Mouse (Mus musculus): ENCODE measurements around the gene Ddi2. TPM values are rescaled to one million over a fixed set of nuclear protein-coding genes. Genes with fewer than 3 reads are reported as not detected.

Gene Ddi2
- polyA plus RNA-seq, 1 experiment = 30.9 TPM

DNA sequence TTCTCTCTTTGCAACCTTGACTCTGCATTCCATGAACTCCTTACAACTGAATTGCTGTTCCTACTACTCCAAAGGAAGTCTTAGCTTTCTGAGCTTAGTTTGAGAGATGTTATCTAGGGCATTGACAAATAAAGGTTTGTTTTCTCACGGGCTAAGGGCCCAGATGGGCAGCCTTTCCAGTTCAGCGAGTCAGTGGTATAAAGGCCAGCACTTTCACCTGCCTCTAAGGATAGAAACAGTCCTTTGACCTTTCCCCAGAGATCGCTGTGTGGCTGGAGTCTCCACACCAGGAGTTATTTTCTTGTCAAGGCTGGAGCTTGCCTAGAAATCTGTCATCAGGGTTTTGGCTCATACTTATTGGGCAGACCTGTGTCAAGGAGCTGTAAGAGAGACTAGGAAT, 2.5 kb upstream of the Ddi2 start:
- H3K4me1 ChIP-seq (ENCODE audit: control insufficient read depth, insufficient read depth, low read length) = peaks cover 8% of the 10 kb centered on the region; the same call in 1 of the 2 replicates
- H3K27ac ChIP-seq (ENCODE audit: insufficient read depth, low read length) = no peak overlapping the region
- TF ChIP-seq CTCF (IDR thresholded peaks at IDR 0.05; ENCODE audit: borderline replicate concordance, insufficient read depth, low read length) = no peak
- no peak for TF ChIP-seq POLR2A (IDR thresholded peaks at IDR 0.05; ENCODE audit: low read depth, low read length)
- H3K4me3 ChIP-seq (ENCODE audit: insufficient read depth, low read length) = no peak overlapping the region

DNA sequence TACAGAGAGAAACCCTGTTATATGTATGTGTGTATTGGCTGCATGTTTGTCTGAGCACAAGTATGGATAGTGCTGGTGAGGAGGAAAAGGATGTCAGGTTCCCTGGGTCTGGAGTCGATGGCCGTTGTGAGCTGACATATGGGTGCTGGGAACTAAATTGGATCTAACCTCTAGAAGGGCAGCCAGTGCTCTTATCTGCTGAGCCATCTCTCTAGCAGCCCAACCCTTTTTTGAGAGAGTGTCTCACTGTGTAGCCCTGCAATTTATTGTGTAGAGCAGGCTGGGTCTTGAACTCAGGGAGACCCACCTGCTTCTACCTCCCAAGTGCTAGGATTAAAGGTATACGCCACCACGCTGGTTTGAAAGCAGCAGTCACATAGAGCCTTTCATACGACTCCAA, 2.1 kb upstream of the Ddi2 start:
- TF ChIP-seq CTCF (IDR thresholded peaks at IDR 0.05; ENCODE audit: borderline replicate concordance, insufficient read depth, low read length) (no peak), POLR2A (IDR thresholded peaks at IDR 0.05; ENCODE audit: low read depth, low read length) (no peak)
- H3K27ac ChIP-seq (ENCODE audit: insufficient read depth, low read length) = no peak overlapping the region
- H3K4me1 ChIP-seq (ENCODE audit: control insufficient read depth, insufficient read depth, low read length) = peaks cover 9% of the 10 kb centered on the region; the same call in 1 of the 2 replicates
- H3K4me3 ChIP-seq (ENCODE audit: insufficient read depth, low read length) = no peak overlapping the region

DNA sequence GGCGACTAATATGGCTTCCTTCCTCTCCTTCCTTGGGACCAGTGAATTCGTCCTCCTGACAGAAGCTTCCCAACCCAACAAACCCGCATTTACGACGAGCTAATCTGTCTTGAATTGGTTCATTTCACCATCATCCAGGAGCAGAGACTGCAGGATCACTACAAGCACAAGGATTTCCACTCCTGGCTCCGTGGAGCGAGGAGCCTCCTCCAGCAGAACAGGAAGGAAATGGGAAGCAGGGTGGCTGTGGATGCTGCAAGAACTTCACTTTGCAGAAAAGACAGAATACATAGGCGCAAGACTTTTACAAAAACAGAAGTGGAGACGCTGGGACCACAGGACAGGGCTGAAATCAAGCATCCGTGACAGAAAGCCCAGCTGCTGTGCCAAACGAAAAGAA, 1.4 kb upstream of the Ddi2 start:
- no peak overlapping the region for H3K4me3 ChIP-seq (ENCODE audit: insufficient read depth, low read length)
- TF ChIP-seq CTCF (IDR thresholded peaks at IDR 0.05; ENCODE audit: borderline replicate concordance, insufficient read depth, low read length) (no peak), POLR2A (IDR thresholded peaks at IDR 0.05; ENCODE audit: low read depth, low read length) (no peak)
- peaks cover 9% of the 10 kb centered on the region; the same call in 1 of the 2 replicates for H3K4me1 ChIP-seq (ENCODE audit: control insufficient read depth, insufficient read depth, low read length)
- no peak overlapping the region for H3K27ac ChIP-seq (ENCODE audit: insufficient read depth, low read length)

GRCm38 (mm10) chr4:141723673-141724068, 452 bp upstream of the Ddi2 start:
- Histone ChIP-seq H3K27ac (ENCODE audit: insufficient read depth, low read length) (peak overlapping the region; percentile 31; the same call in 1 of the 2 replicates), H3K4me3 (ENCODE audit: insufficient read depth, low read length) (peak overlapping the region; percentile 46), H3K4me1 (ENCODE audit: control insufficient read depth, insufficient read depth, low read length) (peaks cover 9% of the 10 kb centered on the region; the same call in 1 of the 2 replicates)
- TF ChIP-seq CTCF (IDR thresholded peaks at IDR 0.05; ENCODE audit: borderline replicate concordance, insufficient read depth, low read length) (no peak), POLR2A (IDR thresholded peaks at IDR 0.05; ENCODE audit: low read depth, low read length) (no peak)

- peak overlapping the region; percentile 45; the same call in 1 of the 2 replicates for H3K27ac ChIP-seq (ENCODE audit: insufficient read depth, low read length)
- TF ChIP-seq CTCF (IDR thresholded peaks at IDR 0.05; ENCODE audit: borderline replicate concordance, insufficient read depth, low read length) (no peak), POLR2A (IDR thresholded peaks at IDR 0.05; ENCODE audit: low read depth, low read length) (no peak)
- peak overlapping the region; percentile 92 for H3K4me3 ChIP-seq (ENCODE audit: insufficient read depth, low read length)
- H3K4me1 ChIP-seq (ENCODE audit: control insufficient read depth, insufficient read depth, low read length) = peaks cover 9% of the 10 kb centered on the region; the same call in 1 of the 2 replicates
Measured at GRCm38 (mm10) chr4:141721961-141722360, 1.3 kb downstream of the Ddi2 start.

DNA sequence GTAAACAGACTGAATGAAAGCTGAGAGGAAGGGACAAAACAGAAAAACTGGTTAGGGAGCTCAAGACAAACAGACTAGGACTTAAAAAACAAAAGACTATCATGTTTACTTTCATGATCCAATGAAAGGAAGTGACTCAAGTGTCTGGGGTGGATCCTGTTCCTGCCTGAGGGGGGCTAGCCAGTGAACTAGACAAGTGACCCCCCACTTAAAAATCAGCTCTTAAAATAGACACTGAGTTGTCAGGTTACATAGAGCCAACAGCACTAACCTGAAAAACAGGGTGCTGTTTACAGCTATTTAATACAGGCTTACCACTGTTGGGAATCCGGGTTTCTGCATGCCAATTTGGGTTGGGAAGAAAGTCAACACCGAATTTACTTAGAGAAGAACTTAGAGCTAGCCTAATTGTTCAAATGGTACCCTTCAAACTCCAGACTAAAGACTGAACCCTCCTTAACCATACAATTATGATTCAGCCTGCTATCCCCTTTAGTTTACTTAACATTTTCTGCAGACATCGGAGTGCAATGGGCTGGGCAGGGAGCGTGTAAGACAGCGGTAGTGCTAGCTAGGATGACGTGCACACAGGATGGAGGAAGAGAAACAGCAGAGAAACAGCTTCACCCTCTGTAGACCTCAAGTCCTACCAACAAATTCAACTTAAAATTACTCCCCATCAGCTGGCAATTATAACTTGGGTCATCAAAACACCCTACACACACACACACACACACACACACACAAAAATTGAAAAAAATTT, 2.3 kb downstream of the Ddi2 start:
- Histone ChIP-seq H3K4me1 (ENCODE audit: control insufficient read depth, insufficient read depth, low read length) (peaks cover 9% of the 10 kb centered on the region; the same call in 1 of the 2 replicates), H3K4me3 (ENCODE audit: insufficient read depth, low read length) (peak overlapping the region; percentile 3), H3K27ac (ENCODE audit: insufficient read depth, low read length) (peak overlapping the region; percentile 1; the same call in 1 of the 2 replicates)
- no peak for TF ChIP-seq POLR2A (IDR thresholded peaks at IDR 0.05; ENCODE audit: low read depth, low read length)
- TF ChIP-seq CTCF (IDR thresholded peaks at IDR 0.05; ENCODE audit: borderline replicate concordance, insufficient read depth, low read length) = no peak

- Histone ChIP-seq H3K27ac (ENCODE audit: insufficient read depth, low read length) (no peak overlapping the region), H3K4me3 (ENCODE audit: insufficient read depth, low read length) (no peak overlapping the region), H3K4me1 (ENCODE audit: control insufficient read depth, insufficient read depth, low read length) (peaks cover 9% of the 10 kb centered on the region; the same call in 1 of the 2 replicates)
- no peak for TF ChIP-seq CTCF (IDR thresholded peaks at IDR 0.05; ENCODE audit: borderline replicate concordance, insufficient read depth, low read length)
- no peak for TF ChIP-seq POLR2A (IDR thresholded peaks at IDR 0.05; ENCODE audit: low read depth, low read length)
Measured at GRCm38 (mm10) chr4:141719304-141719703, 3.9 kb downstream of the Ddi2 start.

DNA sequence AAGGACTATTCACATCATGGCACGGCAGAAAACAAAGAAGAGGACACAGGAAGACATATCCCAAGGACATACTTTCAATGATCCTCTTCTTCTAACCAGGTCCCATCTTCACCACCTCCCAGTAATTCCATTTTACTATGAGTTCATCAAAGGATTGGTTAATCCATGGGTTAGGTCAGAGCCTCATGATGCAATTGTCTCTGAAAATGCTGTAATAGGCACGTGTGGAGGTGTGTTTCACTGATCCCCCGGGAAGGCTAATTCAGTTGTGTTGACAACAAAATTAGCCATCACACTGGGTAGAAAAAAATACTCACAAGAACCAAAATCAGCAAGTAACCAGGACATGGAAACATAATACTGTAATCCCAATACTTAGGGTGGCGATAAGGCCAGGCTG, 5.6 kb downstream of the Ddi2 start:
- Histone ChIP-seq H3K4me3 (ENCODE audit: insufficient read depth, low read length) (no peak overlapping the region), H3K27ac (ENCODE audit: insufficient read depth, low read length) (no peak overlapping the region), H3K4me1 (ENCODE audit: control insufficient read depth, insufficient read depth, low read length) (peaks cover 9% of the 10 kb centered on the region; the same call in 1 of the 2 replicates)
- TF ChIP-seq POLR2A (IDR thresholded peaks at IDR 0.05; ENCODE audit: low read depth, low read length) (no peak), CTCF (IDR thresholded peaks at IDR 0.05; ENCODE audit: borderline replicate concordance, insufficient read depth, low read length) (no peak)

- Histone ChIP-seq H3K27ac (ENCODE audit: insufficient read depth, low read length) (no peak overlapping the region), H3K4me1 (ENCODE audit: control insufficient read depth, insufficient read depth, low read length) (no peaks in the 10 kb centered on the region), H3K4me3 (ENCODE audit: insufficient read depth, low read length) (no peak overlapping the region)
- TF ChIP-seq POLR2A (IDR thresholded peaks at IDR 0.05; ENCODE audit: low read depth, low read length) = no peak
- TF ChIP-seq CTCF (IDR thresholded peaks at IDR 0.05; ENCODE audit: borderline replicate concordance, insufficient read depth, low read length) = no peak
Measured at GRCm38 (mm10) chr4:141715027-141715426, 8.2 kb downstream of the Ddi2 start.

GRCm38 (mm10) chr4:141713598-141714142, 9.5 kb downstream of the Ddi2 start:
- Histone ChIP-seq H3K4me1 (ENCODE audit: control insufficient read depth, insufficient read depth, low read length) (peaks cover 4% of the 10 kb centered on the region; the same call in 1 of the 2 replicates), H3K27ac (ENCODE audit: insufficient read depth, low read length) (no peak overlapping the region), H3K4me3 (ENCODE audit: insufficient read depth, low read length) (no peak overlapping the region)
- TF ChIP-seq CTCF (IDR thresholded peaks at IDR 0.05; ENCODE audit: borderline replicate concordance, insufficient read depth, low read length) = no peak
- no peak for TF ChIP-seq POLR2A (IDR thresholded peaks at IDR 0.05; ENCODE audit: low read depth, low read length)

All from embryonic fibroblast, embryonic 13.5 days (primary cell).